Mouse (Mus musculus) E14TG2a.4 (cell line): Measurements from ENCODE around the gene Srgap1.
A peak's percentile ranks its signal among the peaks of the same experiment; 100 is the strongest.

Experiments used
- CTCF ChIP-seq: conservative IDR thresholded peaks from 2 replicates; pipeline ENCODE4 v1.5.1; 2014; ENCODE audit warnings: low read length
- NANOG ChIP-seq: IDR thresholded peaks from 2 replicates; pipeline ENCODE4 v1.6.1; 2014; ENCODE audit warnings: borderline replicate concordance, low read length, mixed read lengths
- POU5F1 ChIP-seq: IDR thresholded peaks from 2 replicates; pipeline ENCODE4 v1.6.1; 2014; ENCODE audit warnings: low read length, borderline replicate concordance

- peak; percentile 88 for TF ChIP-seq CTCF
- no peak for TF ChIP-seq NANOG
- TF ChIP-seq POU5F1: no peak
Observed at GRCm38 (mm10) chr10:122040372-122040771, 6.7 kb downstream of the Srgap1 start.
